Mouse (Mus musculus) embryonic facial prominence, embryonic 11.5 days (tissue): ENCODE measurements around the gene Mettl16. TPM values are rescaled to one million over a fixed set of nuclear protein-coding genes. Genes with fewer than 3 reads are reported as not detected.

Experiments used
- microRNA-seq: library from miRNA; unstranded; fragments of <30 nt; microRNA quantifications from one replicate; pipeline ENCODE4, GENCODE M21; 2016; ENCODE audit warnings: borderline number of aligned reads
- polyA plus RNA-seq: library from polyadenylated mRNA; unstranded; fragments of >200 nt; fragmentation: Nextera tagmentation; extraction: Ambion mirVana; gene quantifications from 2 replicates; pipeline ENCODE4 v1.2.1, GENCODE M21; 2014

Gene Mettl16
- polyA plus RNA-seq, 1 experiment from 2014 or later = 51.2 TPM

Small RNAs within 50 kb of the gene (microRNA-seq; reads per million reads assigned to microRNA genes)
- not detected for gene Mir6926

Other genes with a start within 250 kb of the Mettl16 start
- 1.1 and 1.5 TPM in 2 replicates for gene Rap1gap2, start 159.9 kb upstream of the Mettl16 start, polyA plus RNA-seq
- 0.71 and 0.74 TPM in 2 replicates for gene Ccdc92b, start 151.2 kb upstream of the Mettl16 start, polyA plus RNA-seq
- 10.8 and 11.2 TPM in 2 replicates for gene Cluh, start 121.3 kb upstream of the Mettl16 start, polyA plus RNA-seq
- gene Pafah1b1, start 46.2 kb upstream of the Mettl16 start, polyA plus RNA-seq = 96.8 and 102 TPM in 2 replicates
- gene Mnt, start 60.1 kb downstream of the Mettl16 start, polyA plus RNA-seq = 3.0 and 3.6 TPM in 2 replicates
- 2.5 and 3.4 TPM in 2 replicates for gene Sgsm2, start 126.2 kb downstream of the Mettl16 start, polyA plus RNA-seq
- 55.7 and 62.6 TPM in 2 replicates for gene Tsr1, start 127.2 kb downstream of the Mettl16 start, polyA plus RNA-seq
- gene Smg6, start 155.0 kb downstream of the Mettl16 start, polyA plus RNA-seq = 16.8 and 17.9 TPM in 2 replicates
- gene Srr, start 155.1 kb downstream of the Mettl16 start, polyA plus RNA-seq = 24.7 and 29.2 TPM in 2 replicates